Mouse (Mus musculus): ENCODE measurements around the gene Tnfaip8l3. TPM values are rescaled to one million over a fixed set of nuclear protein-coding genes. Genes with fewer than 3 reads are reported as not detected.

The Tnfaip8l3 gene
- polyA plus RNA-seq, 1 experiment = 0.13 TPM

GRCm38 (mm10) chr9:53974328-53975121, 93.7 kb downstream of the Tnfaip8l3 start:
- H3K36me3 ChIP-seq (ENCODE audit: control insufficient read depth, insufficient read depth, low read length) = no peaks in the 10 kb centered on the region
- H3K4me3 ChIP-seq (ENCODE audit: control insufficient read depth, insufficient read depth, low read length) = no peak overlapping the region
- no peak for DNase-seq

GRCm38 (mm10) chr9:53973929-53974327, 94.3 kb downstream of the Tnfaip8l3 start:
- Histone ChIP-seq H3K36me3 (ENCODE audit: control insufficient read depth, insufficient read depth, low read length) (no peaks in the 10 kb centered on the region), H3K27ac (ENCODE audit: control insufficient read depth, insufficient read depth, low read length) (no peak overlapping the region), H3K4me3 (ENCODE audit: control insufficient read depth, insufficient read depth, low read length) (no peak overlapping the region), H3K4me1 (replicated peaks; ENCODE audit: control insufficient read depth, insufficient read depth, low read length) (no peaks in the 10 kb centered on the region), H3K27me3 (ENCODE audit: control insufficient read depth, insufficient read depth, low read length) (no peaks in the 10 kb centered on the region; the same call in 1 of the 2 replicates)
- 31% methylated on average over 13 of the region's 13 CpGs for WGBS
- no peak for DNase-seq
- TF ChIP-seq CTCF (IDR thresholded peaks at IDR 0.05; ENCODE audit: borderline replicate concordance, control insufficient read depth, extremely low read depth, insufficient read depth, low read length, poor library complexity) (no peak), POLR2A (IDR thresholded peaks at IDR 0.05; ENCODE audit: control insufficient read depth, extremely low read depth, insufficient read depth, low read length, poor library complexity) (no peak)

More at GRCm38 (mm10) chr9:53974328-53975121, 93.7 kb downstream of the Tnfaip8l3 start:
- Histone ChIP-seq H3K4me1 (replicated peaks; ENCODE audit: control insufficient read depth, insufficient read depth, low read length) (no peaks in the 10 kb centered on the region), H3K27me3 (ENCODE audit: control insufficient read depth, insufficient read depth, low read length) (no peaks in the 10 kb centered on the region; the same call in 1 of the 2 replicates), H3K27ac (ENCODE audit: control insufficient read depth, insufficient read depth, low read length) (no peak overlapping the region)
- no peak for TF ChIP-seq CTCF (IDR thresholded peaks at IDR 0.05; ENCODE audit: borderline replicate concordance, control insufficient read depth, extremely low read depth, insufficient read depth, low read length, poor library complexity)
- TF ChIP-seq POLR2A (IDR thresholded peaks at IDR 0.05; ENCODE audit: control insufficient read depth, extremely low read depth, insufficient read depth, low read length, poor library complexity) = no peak
- 5% methylated on average over 42 of the region's 42 CpGs for WGBS

Other genes with a start within 250 kb of the Tnfaip8l3 start
- 7.7 and 32.0 TPM in 2 replicates for gene Sln, start 218.2 kb downstream of the Tnfaip8l3 start, polyA plus RNA-seq (2012; rRNA removed)
- 0.04 and 0.05 TPM in 2 replicates for gene Elmod1, start 93.1 kb downstream of the Tnfaip8l3 start, polyA plus RNA-seq (2012; rRNA removed)
- 0.05 TPM in 2 replicates for gene Cyp19a1, start 199.7 kb upstream of the Tnfaip8l3 start, polyA plus RNA-seq (2012; rRNA removed)
- gene Gldn, start 218.1 kb upstream of the Tnfaip8l3 start, polyA plus RNA-seq (2012; rRNA removed) = 0.19 and 0.27 TPM in 2 replicates

Data from thymus, adult 2 months (tissue).